Mouse (Mus musculus): ENCODE measurements at regions not wholly inside any gene's neighbourhood (a gene's known extent, or its start where the extent isn't known, plus 50 kb on each side); places are given as distances from the start of the nearest gene placed in this dataset.

GRCm38 (mm10) chr13:71747003-71747965, 216.2 kb downstream of the Irx1 start:
- Histone ChIP-seq H3K4me3 (ENCODE audit: low read depth, low read length) (no peak overlapping the region), H3K9ac (replicated peaks; ENCODE audit: low read length, poor library complexity, severe bottlenecking) (no peak overlapping the region), H3K4me2 (ENCODE audit: low read depth, low read length, poor library complexity, severe bottlenecking) (no peak overlapping the region), H3K9me3 (ENCODE audit: low read length) (no peaks in the 10 kb centered on the region), H3K27me3 (ENCODE audit: insufficient read depth, low read length) (0 out of 2 replicates have a peak, but pooled peaks cover 5% of the 10 kb centered on the region), H3K27ac (ENCODE audit: low read depth, low read length) (no peak overlapping the region), H3K36me3 (ENCODE audit: insufficient read depth, low read length) (no peaks in the 10 kb centered on the region), H3K4me1 (ENCODE audit: insufficient read depth, low read length) (no peaks in the 10 kb centered on the region)
- ATAC-seq (ENCODE audit: low FRiP score) (no peak), DNase-seq (ENCODE audit: low spot score) (no peak)
- WGBS, result 66% methylated on average over 11 of the region's 11 CpGs
- no peak for TF ChIP-seq CTCF (IDR thresholded peaks at IDR 0.05)

- Histone ChIP-seq H3K4me2 (ENCODE audit: low read depth, low read length, poor library complexity, severe bottlenecking) (no peak overlapping the region), H3K4me1 (ENCODE audit: insufficient read depth, low read length) (no peaks in the 10 kb centered on the region), H3K36me3 (ENCODE audit: insufficient read depth, low read length) (no peaks in the 10 kb centered on the region), H3K27me3 (ENCODE audit: insufficient read depth, low read length) (0 out of 2 replicates have a peak, but pooled peaks cover 5% of the 10 kb centered on the region), H3K4me3 (ENCODE audit: low read depth, low read length) (no peak overlapping the region), H3K9me3 (ENCODE audit: low read length) (no peaks in the 10 kb centered on the region), H3K27ac (ENCODE audit: low read depth, low read length) (no peak overlapping the region), H3K9ac (replicated peaks; ENCODE audit: low read length, poor library complexity, severe bottlenecking) (no peak overlapping the region)
- WGBS, result 36% methylated on average over 3 of the region's 3 CpGs
- no peak for TF ChIP-seq CTCF (IDR thresholded peaks at IDR 0.05)
- ATAC-seq (ENCODE audit: low FRiP score) (no peak), DNase-seq (ENCODE audit: low spot score) (no peak)
These were observed 217.0 kb downstream of the Irx1 start for GRCm38 (mm10) chr13:71746534-71746933.

- Histone ChIP-seq H3K27me3 (ENCODE audit: insufficient read depth, low read length) (no peaks in the 10 kb centered on the region), H3K36me3 (ENCODE audit: insufficient read depth, low read length) (no peaks in the 10 kb centered on the region), H3K4me2 (ENCODE audit: low read depth, low read length, poor library complexity, severe bottlenecking) (no peak overlapping the region), H3K4me1 (ENCODE audit: insufficient read depth, low read length) (no peaks in the 10 kb centered on the region), H3K9ac (replicated peaks; ENCODE audit: low read length, poor library complexity, severe bottlenecking) (no peak overlapping the region), H3K27ac (ENCODE audit: low read depth, low read length) (no peak overlapping the region), H3K9me3 (ENCODE audit: low read length) (no peaks in the 10 kb centered on the region), H3K4me3 (ENCODE audit: low read depth, low read length) (no peak overlapping the region)
- 80% methylated on average over 8 of the region's 8 CpGs for WGBS
- TF ChIP-seq CTCF (IDR thresholded peaks at IDR 0.05), result no peak
- no peak for ATAC-seq (ENCODE audit: low FRiP score)
- no peak for DNase-seq (ENCODE audit: low spot score)
These were observed 226.6 kb downstream of the Irx1 start for GRCm38 (mm10) chr13:71736821-71737345.

GRCm38 (mm10) chr13:71734261-71734660, 229.3 kb downstream of the Irx1 start:
- Histone ChIP-seq H3K4me1 (ENCODE audit: insufficient read depth, low read length) (no peaks in the 10 kb centered on the region), H3K4me3 (ENCODE audit: low read depth, low read length) (no peak overlapping the region), H3K27me3 (ENCODE audit: insufficient read depth, low read length) (no peaks in the 10 kb centered on the region), H3K36me3 (ENCODE audit: insufficient read depth, low read length) (no peaks in the 10 kb centered on the region), H3K9me3 (ENCODE audit: low read length) (no peaks in the 10 kb centered on the region), H3K27ac (ENCODE audit: low read depth, low read length) (no peak overlapping the region), H3K4me2 (ENCODE audit: low read depth, low read length, poor library complexity, severe bottlenecking) (no peak overlapping the region), H3K9ac (replicated peaks; ENCODE audit: low read length, poor library complexity, severe bottlenecking) (no peak overlapping the region)
- 58% methylated on average over 12 of the region's 12 CpGs for WGBS
- TF ChIP-seq CTCF (IDR thresholded peaks at IDR 0.05), result no peak
- DNase-seq (ENCODE audit: low spot score) (no peak), ATAC-seq (ENCODE audit: low FRiP score) (no peak)

- Histone ChIP-seq H3K36me3 (ENCODE audit: insufficient read depth, low read length) (no peaks in the 10 kb centered on the region), H3K4me2 (ENCODE audit: low read depth, low read length, poor library complexity, severe bottlenecking) (no peak overlapping the region), H3K4me3 (ENCODE audit: low read depth, low read length) (no peak overlapping the region), H3K4me1 (ENCODE audit: insufficient read depth, low read length) (no peaks in the 10 kb centered on the region), H3K27ac (ENCODE audit: low read depth, low read length) (no peak overlapping the region), H3K27me3 (ENCODE audit: insufficient read depth, low read length) (no peaks in the 10 kb centered on the region), H3K9me3 (ENCODE audit: low read length) (no peaks in the 10 kb centered on the region), H3K9ac (replicated peaks; ENCODE audit: low read length, poor library complexity, severe bottlenecking) (no peak overlapping the region)
- TF ChIP-seq CTCF (IDR thresholded peaks at IDR 0.05), result no peak
- DNase-seq (ENCODE audit: low spot score), result no peak
- 88% methylated on average over 5 of the region's 5 CpGs for WGBS
- no peak for ATAC-seq (ENCODE audit: low FRiP score)
These were observed 230.2 kb downstream of the Irx1 start for GRCm38 (mm10) chr13:71733360-71733759.

- no peak for TF ChIP-seq CTCF (IDR thresholded peaks at IDR 0.05)
- DNase-seq (ENCODE audit: low spot score), result no peak
- ATAC-seq (ENCODE audit: low FRiP score), result no peak
- Histone ChIP-seq H3K4me1 (ENCODE audit: insufficient read depth, low read length) (no peaks in the 10 kb centered on the region), H3K9ac (replicated peaks; ENCODE audit: low read length, poor library complexity, severe bottlenecking) (no peak overlapping the region), H3K36me3 (ENCODE audit: insufficient read depth, low read length) (no peaks in the 10 kb centered on the region), H3K27ac (ENCODE audit: low read depth, low read length) (no peak overlapping the region), H3K27me3 (ENCODE audit: insufficient read depth, low read length) (no peaks in the 10 kb centered on the region), H3K9me3 (ENCODE audit: low read length) (no peaks in the 10 kb centered on the region), H3K4me2 (ENCODE audit: low read depth, low read length, poor library complexity, severe bottlenecking) (no peak overlapping the region), H3K4me3 (ENCODE audit: low read depth, low read length) (no peak overlapping the region)
- WGBS, result 96% methylated on average over 1 of the region's 1 CpGs
These were observed 230.6 kb downstream of the Irx1 start for GRCm38 (mm10) chr13:71732903-71733302.

All from midbrain, postnatal 0 days (tissue).